Mouse (Mus musculus): ENCODE results near the gene Tnrc6c. TPM values are rescaled to one million over a fixed set of nuclear protein-coding genes. Genes with fewer than 3 reads are reported as not detected.

Tnrc6c gene
- total and polyA plus RNA-seq, 2 experiments from 2014 or later = 26.5 to 79.8 TPM

GRCm38 (mm10) chr11:117790703-117791440 lies 136.8 kb downstream of the Tnrc6c start:
- Histone ChIP-seq H3K27me3 (ENCODE audit: insufficient read depth, low read length) (no peaks in the 10 kb centered on the region), H3K4me2 (ENCODE audit: low read depth, low read length, poor library complexity, severe bottlenecking) (no peak overlapping the region), H3K9ac (replicated peaks; ENCODE audit: low read length, poor library complexity, severe bottlenecking) (no peak overlapping the region), H3K27ac (ENCODE audit: low read depth, low read length) (no peak overlapping the region), H3K4me1 (ENCODE audit: insufficient read depth, low read length) (no peaks in the 10 kb centered on the region), H3K36me3 (ENCODE audit: insufficient read depth, low read length) (no peaks in the 10 kb centered on the region), H3K4me3 (ENCODE audit: low read depth, low read length) (no peak overlapping the region), H3K9me3 (ENCODE audit: low read length) (no peaks in the 10 kb centered on the region)
- DNase-seq (ENCODE audit: low spot score) (no peak), ATAC-seq (ENCODE audit: low FRiP score) (no peak)
- WGBS = 39% methylated on average over 23 of the region's 23 CpGs
- no peak for TF ChIP-seq CTCF (IDR thresholded peaks at IDR 0.05)

GRCm38 (mm10) chr11:117791441-117791761 lies 137.3 kb downstream of the Tnrc6c start:
- 80% methylated on average over 9 of the region's 9 CpGs for WGBS
- TF ChIP-seq CTCF (IDR thresholded peaks at IDR 0.05) = no peak
- ATAC-seq (ENCODE audit: low FRiP score) = no peak

GRCm38 (mm10) chr11:117792281-117792888 lies 138.3 kb downstream of the Tnrc6c start:
- 16% methylated on average over 22 of the region's 22 CpGs for WGBS
- DNase-seq (ENCODE audit: low spot score) = no peak
- no peak overlapping the region for H3K27ac ChIP-seq (ENCODE audit: low read depth, low read length)
- H3K36me3 ChIP-seq (ENCODE audit: insufficient read depth, low read length) = no peaks in the 10 kb centered on the region
- no peaks in the 10 kb centered on the region for H3K27me3 ChIP-seq (ENCODE audit: insufficient read depth, low read length)
- no peaks in the 10 kb centered on the region for H3K4me1 ChIP-seq (ENCODE audit: insufficient read depth, low read length)
- ATAC-seq (ENCODE audit: low FRiP score) = no peak
- TF ChIP-seq CTCF (IDR thresholded peaks at IDR 0.05) = no peak
- no peak overlapping the region for H3K4me3 ChIP-seq (ENCODE audit: low read depth, low read length)
- no peak overlapping the region for H3K9ac ChIP-seq (replicated peaks; ENCODE audit: low read length, poor library complexity, severe bottlenecking)
- 0 out of 2 replicates have a peak overlapping the region, but pooled peaks have one; percentile 10 for H3K4me2 ChIP-seq (ENCODE audit: low read depth, low read length, poor library complexity, severe bottlenecking)
- no peaks in the 10 kb centered on the region for H3K9me3 ChIP-seq (ENCODE audit: low read length)

More at GRCm38 (mm10) chr11:117791441-117791761, 137.3 kb downstream of the Tnrc6c start:
- Histone ChIP-seq H3K4me1 (ENCODE audit: insufficient read depth, low read length) (no peaks in the 10 kb centered on the region), H3K36me3 (ENCODE audit: insufficient read depth, low read length) (no peaks in the 10 kb centered on the region), H3K9me3 (ENCODE audit: low read length) (no peaks in the 10 kb centered on the region), H3K4me2 (ENCODE audit: low read depth, low read length, poor library complexity, severe bottlenecking) (no peak overlapping the region), H3K27me3 (ENCODE audit: insufficient read depth, low read length) (no peaks in the 10 kb centered on the region), H3K27ac (ENCODE audit: low read depth, low read length) (no peak overlapping the region), H3K9ac (replicated peaks; ENCODE audit: low read length, poor library complexity, severe bottlenecking) (no peak overlapping the region), H3K4me3 (ENCODE audit: low read depth, low read length) (no peak overlapping the region)
- DNase-seq (ENCODE audit: low spot score) = no peak

- no peaks in the 10 kb centered on the region for H3K4me1 ChIP-seq (ENCODE audit: insufficient read depth, low read length)
- no peaks in the 10 kb centered on the region for H3K9me3 ChIP-seq (ENCODE audit: low read length)
- no peak overlapping the region for H3K27ac ChIP-seq (ENCODE audit: low read depth, low read length)
- no peak overlapping the region for H3K4me2 ChIP-seq (ENCODE audit: low read depth, low read length, poor library complexity, severe bottlenecking)
- no peak overlapping the region for H3K4me3 ChIP-seq (ENCODE audit: low read depth, low read length)
- no peaks in the 10 kb centered on the region for H3K27me3 ChIP-seq (ENCODE audit: insufficient read depth, low read length)
- H3K9ac ChIP-seq (replicated peaks; ENCODE audit: low read length, poor library complexity, severe bottlenecking) = no peak overlapping the region
- TF ChIP-seq CTCF (IDR thresholded peaks at IDR 0.05) = no peak
- WGBS = 62% methylated on average over 4 of the region's 4 CpGs
- no peaks in the 10 kb centered on the region for H3K36me3 ChIP-seq (ENCODE audit: insufficient read depth, low read length)
- DNase-seq (ENCODE audit: low spot score) (no peak), ATAC-seq (ENCODE audit: low FRiP score) (no peak)
Observed at GRCm38 (mm10) chr11:117794035-117794551, 140.0 kb downstream of the Tnrc6c start.

GRCm38 (mm10) chr11:117796954-117797353 lies 142.9 kb downstream of the Tnrc6c start:
- WGBS = 52% methylated on average over 5 of the region's 5 CpGs
- no peaks in the 10 kb centered on the region for H3K27me3 ChIP-seq (ENCODE audit: insufficient read depth, low read length)
- no peak for TF ChIP-seq CTCF (IDR thresholded peaks at IDR 0.05)
- H3K9ac ChIP-seq (replicated peaks; ENCODE audit: low read length, poor library complexity, severe bottlenecking) = no peak overlapping the region
- H3K9me3 ChIP-seq (ENCODE audit: low read length) = no peaks in the 10 kb centered on the region
- no peak for DNase-seq (ENCODE audit: low spot score)
- H3K27ac ChIP-seq (ENCODE audit: low read depth, low read length) = no peak overlapping the region
- no peaks in the 10 kb centered on the region for H3K4me1 ChIP-seq (ENCODE audit: insufficient read depth, low read length)
- H3K4me3 ChIP-seq (ENCODE audit: low read depth, low read length) = no peak overlapping the region
- H3K4me2 ChIP-seq (ENCODE audit: low read depth, low read length, poor library complexity, severe bottlenecking) = no peak overlapping the region
- ATAC-seq (ENCODE audit: low FRiP score) = no peak
- H3K36me3 ChIP-seq (ENCODE audit: insufficient read depth, low read length) = no peaks in the 10 kb centered on the region

GRCm38 (mm10) chr11:117797511-117798159 lies 143.5 kb downstream of the Tnrc6c start, which contains the start of gene 6030468B19Rik:
6030468B19Rik (plus strand) TSS chr11:117797660.
- WGBS = 64% methylated on average over 9 of the region's 9 CpGs
- Histone ChIP-seq H3K27me3 (ENCODE audit: insufficient read depth, low read length) (no peaks in the 10 kb centered on the region), H3K9me3 (ENCODE audit: low read length) (no peaks in the 10 kb centered on the region), H3K4me1 (ENCODE audit: insufficient read depth, low read length) (no peaks in the 10 kb centered on the region), H3K4me3 (ENCODE audit: low read depth, low read length) (no peak within 1 kb of the TSS), H3K9ac (replicated peaks; ENCODE audit: low read length, poor library complexity, severe bottlenecking) (no peak within 1 kb of the TSS), H3K27ac (ENCODE audit: low read depth, low read length) (no peak within 1 kb of the TSS), H3K4me2 (ENCODE audit: low read depth, low read length, poor library complexity, severe bottlenecking) (no peak within 1 kb of the TSS), H3K36me3 (ENCODE audit: insufficient read depth, low read length) (no peaks in the 10 kb centered on the region)
- TF ChIP-seq CTCF (IDR thresholded peaks at IDR 0.05) = no peak
- ATAC-seq (ENCODE audit: low FRiP score) = no peak
- DNase-seq (ENCODE audit: low spot score) = no peak

All from midbrain, postnatal 0 days (tissue).